Mouse (Mus musculus): Measurements from ENCODE around the gene Lrg1. TPM values are rescaled to one million over a fixed set of nuclear protein-coding genes. Genes with fewer than 3 reads are reported as not detected.
"Not testable (repeated sequence)": the region's sequence is repeated elsewhere in the genome, so short reads cannot be mapped to it uniquely, and the experiment has no call there.

Lrg1 gene
- polyA plus RNA-seq, 1 experiment from 2014 or later: not detected

GRCm38 (mm10) chr17:56108334-56109044 lies 13.3 kb downstream of the Lrg1 start:
- Histone ChIP-seq H3K27me3 (replicated peaks) (no peaks in the 10 kb centered on the region), H3K27ac (replicated peaks) (no peak overlapping the region), H3K36me3 (peaks cover 12% of the 10 kb centered on the region), H3K9ac (no peak overlapping the region), H3K9me3 (no peaks in the 10 kb centered on the region), H3K4me2 (no peak overlapping the region), H3K4me3 (no peak overlapping the region), H3K4me1 (peaks cover 12% of the 10 kb centered on the region)
- WGBS: 70% methylated on average over 6 of the region's 6 CpGs
- ATAC-seq (ENCODE audit: extremely low read depth, insufficient number of reproducible peaks, low FRiP score, low TSS enrichment): no peak

DNA sequence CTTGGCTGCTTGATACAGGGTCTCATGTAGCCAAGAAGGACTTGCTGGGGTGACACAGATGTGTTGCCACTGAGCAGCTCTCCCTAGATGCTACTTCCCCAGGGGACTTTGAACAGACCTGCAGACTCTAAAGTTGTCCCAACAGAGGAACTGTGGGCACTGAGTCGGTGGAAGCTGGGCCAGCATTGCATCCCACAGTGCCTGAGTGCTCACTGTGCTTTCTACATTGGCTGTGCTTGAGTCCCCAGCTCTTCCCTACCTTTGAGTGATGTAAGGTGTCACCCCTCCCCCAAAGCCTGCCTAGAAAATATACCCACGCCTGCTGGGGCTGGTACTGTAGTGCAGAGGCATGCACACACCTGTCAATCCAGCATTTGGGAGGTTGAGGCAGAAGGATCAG lies 14.1 kb downstream of the Lrg1 start:
- no peak overlapping the region for H3K4me2 ChIP-seq
- no peak overlapping the region for H3K9ac ChIP-seq
- peaks cover 12% of the 10 kb centered on the region for H3K4me1 ChIP-seq
- no peak overlapping the region for H3K4me3 ChIP-seq
- 59% methylated on average over 2 of the region's 2 CpGs for WGBS
- no peak for ATAC-seq (ENCODE audit: extremely low read depth, insufficient number of reproducible peaks, low FRiP score, low TSS enrichment)
- peaks cover 19% of the 10 kb centered on the region for H3K36me3 ChIP-seq
- H3K27me3 ChIP-seq (replicated peaks): no peaks in the 10 kb centered on the region
- no peak overlapping the region for H3K27ac ChIP-seq (replicated peaks)
- H3K9me3 ChIP-seq: no peaks in the 10 kb centered on the region

DNA sequence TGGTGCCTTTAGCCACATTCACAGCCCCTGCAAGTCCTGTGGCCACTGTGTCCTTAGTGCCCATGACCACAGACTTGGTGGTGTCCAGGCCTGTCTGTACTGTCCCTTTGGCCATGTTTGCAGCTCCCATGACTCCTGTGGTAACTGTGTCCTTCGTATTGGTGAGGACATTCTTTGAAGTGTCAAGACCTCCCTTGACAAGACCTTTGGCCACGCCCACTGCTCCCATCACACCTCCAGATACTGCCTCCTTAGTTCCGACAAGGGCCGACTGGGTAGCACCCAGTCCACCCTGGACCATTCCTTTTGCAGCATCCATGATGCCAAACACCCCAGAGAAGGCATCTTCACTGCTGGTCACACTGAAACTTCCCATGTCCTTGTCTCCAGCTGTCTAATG lies 14.8 kb downstream of the Lrg1 start:
- H3K27me3 ChIP-seq (replicated peaks): no peaks in the 10 kb centered on the region
- no peak overlapping the region for H3K4me2 ChIP-seq
- 55% methylated on average over 4 of the region's 4 CpGs for WGBS
- no peak overlapping the region for H3K4me3 ChIP-seq
- no peaks in the 10 kb centered on the region for H3K9me3 ChIP-seq
- no peak for ATAC-seq (ENCODE audit: extremely low read depth, insufficient number of reproducible peaks, low FRiP score, low TSS enrichment)
- H3K9ac ChIP-seq: no peak overlapping the region
- H3K36me3 ChIP-seq: peaks cover 27% of the 10 kb centered on the region
- peaks cover 12% of the 10 kb centered on the region for H3K4me1 ChIP-seq
- no peak overlapping the region for H3K27ac ChIP-seq (replicated peaks)

DNA sequence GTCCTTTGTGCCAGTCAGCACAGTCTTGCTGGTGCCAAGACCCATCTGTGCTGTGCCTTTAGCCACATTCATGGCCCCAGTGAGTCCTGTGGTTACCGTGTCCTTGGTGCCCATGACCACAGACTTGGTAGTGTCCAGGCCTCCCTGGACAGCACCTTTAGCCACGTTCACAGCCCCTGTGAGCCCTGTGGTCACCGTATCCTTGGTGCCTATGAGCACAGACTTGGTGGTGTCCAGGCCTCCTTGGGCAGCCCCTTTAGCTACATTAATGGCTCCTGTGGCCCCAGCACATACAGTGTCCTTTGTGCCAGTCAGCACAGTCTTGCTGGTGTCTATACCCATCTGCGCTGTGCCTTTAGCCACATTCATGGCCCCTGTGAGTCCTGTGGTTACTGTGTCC lies 15.4 kb downstream of the Lrg1 start:
- peaks cover 12% of the 10 kb centered on the region for H3K4me1 ChIP-seq
- 98% methylated on average over 4 of the region's 4 CpGs for WGBS
- not testable (repeated sequence) for H3K27me3 ChIP-seq (replicated peaks); H3K9me3 ChIP-seq; H3K4me3 ChIP-seq; H3K27ac ChIP-seq (replicated peaks); H3K9ac ChIP-seq; ATAC-seq (ENCODE audit: extremely low read depth, insufficient number of reproducible peaks, low FRiP score, low TSS enrichment); H3K4me2 ChIP-seq
- peaks cover 32% of the 10 kb centered on the region for H3K36me3 ChIP-seq

DNA sequence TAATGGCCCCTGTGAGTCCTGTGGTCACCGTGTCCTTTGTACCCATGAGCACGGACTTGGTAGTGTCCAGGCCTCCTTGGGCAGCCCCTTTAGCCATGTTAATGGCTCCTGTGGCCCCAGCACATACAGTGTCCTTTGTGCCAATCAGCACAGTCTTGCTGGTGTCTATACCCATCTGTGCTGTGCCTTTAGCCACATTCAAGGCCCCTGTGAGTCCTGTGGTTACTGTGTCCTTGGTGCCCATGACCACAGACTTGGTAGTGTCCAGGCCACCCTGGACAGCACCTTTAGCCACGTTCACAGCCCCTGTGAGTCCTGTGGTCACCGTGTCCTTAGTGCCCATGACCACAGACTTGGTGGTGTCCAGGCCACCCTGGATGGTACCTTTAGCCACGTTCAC lies 17.0 kb downstream of the Lrg1 start:
- 83% methylated on average over 2 of the region's 5 CpGs for WGBS
- H3K9ac ChIP-seq; ATAC-seq (ENCODE audit: extremely low read depth, insufficient number of reproducible peaks, low FRiP score, low TSS enrichment): not testable (repeated sequence)

GRCm38 (mm10) chr17:56103465-56104285 lies 18.1 kb downstream of the Lrg1 start:
- ATAC-seq (ENCODE audit: extremely low read depth, insufficient number of reproducible peaks, low FRiP score, low TSS enrichment): no peak
- H3K9ac ChIP-seq: no peak overlapping the region
- H3K27ac ChIP-seq (replicated peaks): no peak overlapping the region
- no peaks in the 10 kb centered on the region for H3K27me3 ChIP-seq (replicated peaks)
- peaks cover 57% of the 10 kb centered on the region for H3K36me3 ChIP-seq
- peaks cover 1% of the 10 kb centered on the region for H3K4me1 ChIP-seq
- no peak overlapping the region for H3K4me2 ChIP-seq
- no peak overlapping the region for H3K4me3 ChIP-seq
- no peaks in the 10 kb centered on the region for H3K9me3 ChIP-seq
- 90% methylated on average over 8 of the region's 8 CpGs for WGBS

More for the DNA sequence above, 17.0 kb downstream of the Lrg1 start:
- not testable (repeated sequence) for H3K4me2 ChIP-seq; H3K27ac ChIP-seq (replicated peaks); H3K27me3 ChIP-seq (replicated peaks); H3K4me3 ChIP-seq; H3K9me3 ChIP-seq
- Histone ChIP-seq H3K36me3 (peaks cover 45% of the 10 kb centered on the region), H3K4me1 (peaks cover 12% of the 10 kb centered on the region)

GRCm38 (mm10) chr17:56102927-56103326 lies 18.9 kb downstream of the Lrg1 start:
- ATAC-seq (ENCODE audit: extremely low read depth, insufficient number of reproducible peaks, low FRiP score, low TSS enrichment): no peak
- H3K9me3 ChIP-seq: no peaks in the 10 kb centered on the region
- H3K4me3 ChIP-seq: no peak overlapping the region
- H3K4me1 ChIP-seq: no peaks in the 10 kb centered on the region
- WGBS: 95% methylated on average over 9 of the region's 9 CpGs
- H3K27ac ChIP-seq (replicated peaks): no peak overlapping the region
- no peaks in the 10 kb centered on the region for H3K27me3 ChIP-seq (replicated peaks)
- H3K36me3 ChIP-seq: peaks cover 64% of the 10 kb centered on the region
- no peak overlapping the region for H3K4me2 ChIP-seq
- H3K9ac ChIP-seq: no peak overlapping the region

DNA sequence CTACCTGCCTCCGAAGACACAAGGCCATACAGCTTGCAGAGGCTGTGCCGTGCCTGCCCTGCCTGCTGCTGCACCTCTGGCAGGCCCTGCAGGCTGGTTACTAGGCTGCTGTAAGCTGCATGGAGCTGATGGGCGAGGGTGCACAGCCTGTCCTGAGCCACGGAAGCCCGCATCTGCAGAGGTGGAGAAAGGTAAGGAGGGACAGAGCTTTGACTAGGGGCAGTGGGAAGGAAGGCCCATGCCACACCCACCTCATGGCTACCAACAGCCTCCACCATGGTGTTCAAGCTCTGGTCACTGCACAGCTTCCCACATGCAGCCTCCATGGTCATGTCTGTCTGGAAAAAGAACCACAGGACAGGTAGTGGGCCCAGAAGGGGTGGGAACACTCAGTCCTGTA lies 19.6 kb downstream of the Lrg1 start:
- Histone ChIP-seq H3K9ac (no peak overlapping the region), H3K4me1 (no peaks in the 10 kb centered on the region), H3K9me3 (no peaks in the 10 kb centered on the region), H3K36me3 (peaks cover 70% of the 10 kb centered on the region), H3K27ac (replicated peaks) (no peak overlapping the region), H3K4me2 (no peak overlapping the region), H3K27me3 (replicated peaks) (no peaks in the 10 kb centered on the region), H3K4me3 (no peak overlapping the region)
- WGBS: 90% methylated on average over 5 of the region's 5 CpGs
- no peak for ATAC-seq (ENCODE audit: extremely low read depth, insufficient number of reproducible peaks, low FRiP score, low TSS enrichment)

- 86% methylated on average over 3 of the region's 3 CpGs for WGBS
- Histone ChIP-seq H3K36me3 (peaks cover 83% of the 10 kb centered on the region), H3K4me3 (no peak overlapping the region)
Measured at GRCm38 (mm10) chr17:56100811-56101210, 21.0 kb downstream of the Lrg1 start.

DNA sequence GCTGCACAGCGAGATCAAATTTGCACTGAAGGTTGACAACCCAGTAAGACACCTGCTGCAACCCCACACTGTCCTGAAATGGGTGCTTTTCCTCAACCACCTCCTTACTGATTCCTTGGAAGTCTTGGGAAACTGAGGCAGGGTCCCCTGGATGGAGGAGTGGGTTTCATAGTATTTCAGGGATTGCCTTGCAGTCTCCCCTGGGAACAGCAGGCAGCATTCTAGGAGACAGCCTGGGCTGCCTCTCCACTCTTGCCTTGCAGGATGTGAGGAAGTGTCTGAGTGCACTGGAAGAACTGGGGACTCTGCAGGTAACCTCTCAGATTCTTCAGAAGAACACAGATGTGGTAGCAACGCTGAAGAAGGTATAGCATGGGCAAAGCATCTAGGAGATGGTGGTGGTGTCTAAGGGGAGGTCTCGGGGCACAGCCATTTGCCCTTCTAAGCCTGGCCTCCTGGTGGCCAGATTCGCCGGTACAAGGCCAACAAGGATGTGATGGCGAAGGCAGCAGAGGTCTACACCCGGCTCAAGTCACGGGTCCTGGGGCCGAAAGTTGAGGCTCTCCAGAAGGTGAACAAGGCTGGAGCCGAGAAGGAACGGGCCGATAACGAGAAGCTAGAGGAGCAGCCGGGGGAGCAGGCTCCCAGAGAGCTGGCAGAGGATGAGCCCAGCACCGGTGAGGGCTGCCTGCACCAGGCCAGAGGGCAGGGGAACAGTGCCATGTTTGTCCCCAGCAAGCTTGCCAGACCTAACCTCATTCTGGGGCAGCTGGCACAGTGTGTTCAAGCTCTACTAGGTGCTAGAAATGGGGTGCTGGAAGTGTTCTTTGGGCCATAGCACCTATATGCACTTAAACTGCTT lies 22.9 kb downstream of the Lrg1 start:
- H3K9me3 ChIP-seq: no peaks in the 10 kb centered on the region
- H3K9ac ChIP-seq: no peak overlapping the region
- H3K36me3 ChIP-seq: peaks cover 98% of the 10 kb centered on the region
- H3K4me3 ChIP-seq: no peak overlapping the region
- no peak overlapping the region for H3K4me2 ChIP-seq
- ATAC-seq (ENCODE audit: extremely low read depth, insufficient number of reproducible peaks, low FRiP score, low TSS enrichment): no peak
- 83% methylated on average over 15 of the region's 15 CpGs for WGBS
- no peak overlapping the region for H3K27ac ChIP-seq (replicated peaks)
- H3K27me3 ChIP-seq (replicated peaks): no peaks in the 10 kb centered on the region
- H3K4me1 ChIP-seq: no peaks in the 10 kb centered on the region

More at GRCm38 (mm10) chr17:56100811-56101210, 21.0 kb downstream of the Lrg1 start:
- no peaks in the 10 kb centered on the region for H3K4me1 ChIP-seq
- ATAC-seq (ENCODE audit: extremely low read depth, insufficient number of reproducible peaks, low FRiP score, low TSS enrichment): no peak
- H3K27me3 ChIP-seq (replicated peaks): no peaks in the 10 kb centered on the region
- no peak overlapping the region for H3K4me2 ChIP-seq
- H3K9me3 ChIP-seq: no peaks in the 10 kb centered on the region
- no peak overlapping the region for H3K27ac ChIP-seq (replicated peaks)
- H3K9ac ChIP-seq: no peak overlapping the region

- Histone ChIP-seq H3K9me3 (no peaks in the 10 kb centered on the region), H3K27me3 (replicated peaks) (no peaks in the 10 kb centered on the region), H3K36me3 (peaks cover 97% of the 10 kb centered on the region), H3K27ac (replicated peaks) (no peak overlapping the region), H3K9ac (no peak overlapping the region), H3K4me2 (no peak overlapping the region), H3K4me3 (no peak overlapping the region), H3K4me1 (no peaks in the 10 kb centered on the region)
- WGBS: 90% methylated on average over 8 of the region's 8 CpGs
- no peak for ATAC-seq (ENCODE audit: extremely low read depth, insufficient number of reproducible peaks, low FRiP score, low TSS enrichment)
Measured at GRCm38 (mm10) chr17:56098180-56098579, 23.6 kb downstream of the Lrg1 start.
